Mouse (Mus musculus) Patski (cell line): ENCODE data around the gene Llph. TPM values are rescaled to one million over a fixed set of nuclear protein-coding genes. Genes with fewer than 3 reads are reported as not detected.

Experiments used
- ATAC-seq: fragments of 100-300 bp; one replicate; pipeline ENCODE4 v1.8.0; 2021
- CTCF ChIA-PET: fragments of 350-600 bp; sonication (Branson Sonifier 250); formaldehyde crosslinking; loops from one replicate; lab custom pipeline; 2022; ENCODE audit warnings: inconsistent platforms; lab: Charles Lee
- POLR2A ChIA-PET: fragments of 350-600 bp; sonication (Branson Sonifier 250); formaldehyde crosslinking; loops from one replicate; lab custom pipeline; 2022; ENCODE audit warnings: antibody characterized with exemption, inconsistent platforms; lab: Charles Lee
- DNase-seq: peaks from one replicate; pipeline ENCODE4 v3.0.0-alpha.2; 2011; ENCODE audit warnings: low read depth, low spot score
- H3K27me3 ChIP-seq: fragments of 371-371 bp; one replicate; pipeline ENCODE4 v1.5.1; 2021
- CTCF ChIP-seq: fragments of 100-300 bp; IDR thresholded peaks from one replicate; pipeline ENCODE4 v1.5.1; 2021
- in situ Hi-C: fragments of 300-500 bp; cut with MboI; formaldehyde crosslinking; loops from 3 replicates; pipeline ENCODE4 v1.11.1; 2018; ENCODE audit warnings: low pct_unique_long_range_greater_than_20kb, mixed read lengths
- polyA plus RNA-seq: library from polyadenylated mRNA; unstranded; gene quantifications from one replicate; pipeline ENCODE4 v1.2.3, GENCODE M21; 2021

Gene Llph
- 41.9 TPM for polyA plus RNA-seq

DNA sequence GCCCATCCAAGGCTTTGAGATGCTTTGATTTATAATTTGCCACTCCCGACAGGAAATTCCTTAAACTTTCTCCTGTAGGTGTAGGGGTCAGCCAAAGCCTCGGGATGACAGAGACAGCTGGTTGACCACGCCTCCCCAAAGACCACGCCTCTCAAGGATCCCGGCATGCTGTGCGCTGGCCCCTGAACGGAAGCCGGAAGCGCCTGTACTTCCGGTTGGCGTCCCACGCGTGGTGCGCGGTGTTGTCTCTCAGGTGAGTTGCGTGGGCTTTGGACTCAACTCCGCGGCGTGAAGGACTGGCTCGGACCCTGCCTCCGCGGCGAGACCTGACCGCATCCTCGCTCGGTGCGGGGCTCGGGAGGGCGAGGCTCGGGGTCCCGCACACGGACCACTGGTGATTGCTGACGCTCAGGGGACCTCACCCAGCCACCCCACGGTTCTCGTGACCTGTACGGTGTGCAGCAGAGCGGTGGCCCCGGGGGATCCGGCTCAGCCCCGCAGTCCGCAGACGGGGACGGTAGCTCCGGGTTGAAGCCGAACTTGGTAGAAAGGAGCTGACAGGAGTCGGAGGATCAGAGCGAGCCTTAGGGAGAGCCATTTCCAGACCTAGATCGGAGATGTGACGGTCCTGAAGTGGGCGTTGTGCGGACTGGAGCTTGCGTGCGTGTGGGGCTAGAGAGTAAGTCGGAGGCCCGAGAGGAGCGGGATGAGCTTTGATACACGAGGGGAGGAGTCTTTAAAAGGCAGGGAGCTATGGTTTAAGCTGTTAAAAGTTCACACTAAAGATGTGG lies at the start of gene Llph:
Gene Llph, plus strand, starts transcription at position 200 of the 791 bp plus-strand sequence.
- CTCF ChIA-PET, result interaction anchor here (0.8 to 1.6 kb wide), 3 partner anchors 10 to 53 kb away, joined by 3 to 4 read pairs (median 3); no protein-coding TSS in a partner anchor
- POLR2A ChIA-PET, result interaction anchor here (0.7 to 0.9 kb wide), 3 partner anchors 13 to 15 kb away, joined by 3 read pairs; no protein-coding TSS in a partner anchor
- in situ Hi-C loops, result no loop called here
- no peaks in the 10 kb centered on the region for H3K27me3 ChIP-seq
- no peak for TF ChIP-seq CTCF
- no peak for DNase-seq
- peak; percentile 90 for ATAC-seq

DNA sequence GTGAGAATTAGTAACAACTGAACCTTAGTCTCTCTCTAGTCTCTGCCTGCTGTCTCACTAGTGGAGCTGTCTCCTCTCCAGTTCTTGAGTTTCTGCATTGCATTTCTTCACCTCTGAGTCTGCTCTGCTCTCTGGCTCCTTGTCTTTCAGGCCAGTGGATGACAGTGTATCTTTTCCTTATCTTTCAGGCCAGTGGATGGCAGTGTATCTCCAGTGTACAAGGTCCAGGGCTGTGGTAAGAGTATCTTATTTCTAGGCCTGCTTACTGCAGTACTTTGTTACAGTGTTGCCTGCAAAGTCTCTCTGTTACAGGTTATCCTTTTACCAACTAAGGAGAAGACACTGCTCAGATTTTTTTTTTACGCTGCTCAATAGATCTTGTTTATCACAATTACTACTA lies 44.0 kb upstream of the Llph start:
- in situ Hi-C loops, result no loop called here
- DNase-seq, result no peak
- CTCF ChIA-PET, result interaction anchor here (0.9 to 3.2 kb wide), 6 partner anchors 8 to 49 kb away, joined by 3 to 30 read pairs (median 8); no protein-coding TSS in a partner anchor

DNA sequence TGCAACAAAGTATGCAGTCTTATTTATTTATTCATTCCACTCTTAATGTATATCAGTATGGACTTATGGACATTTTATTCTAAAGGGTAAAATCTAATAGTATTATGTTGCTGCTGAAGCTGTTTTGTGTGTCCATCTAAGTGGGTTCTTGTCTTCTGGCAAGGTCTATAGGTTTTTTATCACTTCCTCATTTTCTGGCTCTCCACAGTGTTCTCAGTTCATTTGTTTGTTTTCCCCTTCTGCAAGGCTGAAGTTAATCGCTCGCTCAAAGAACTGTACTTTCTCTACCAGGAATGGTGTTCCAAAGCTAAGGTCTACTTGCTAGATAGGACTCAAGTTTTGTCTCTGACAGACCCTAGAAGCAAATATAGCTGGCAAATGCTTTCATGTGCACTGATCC lies 43.5 kb upstream of the Llph start:
- ChIA-PET CTCF (interaction anchor here (1.8 to 3.2 kb wide), 4 partner anchors 9 to 49 kb away, joined by 6 to 30 read pairs (median 10); no protein-coding TSS in a partner anchor), POLR2A (no interaction called here)
- in situ Hi-C loops, result no loop called here
- ATAC-seq, result no peak
- no peak for DNase-seq
- no peak for TF ChIP-seq CTCF
- peaks cover 11% of the 10 kb centered on the region for H3K27me3 ChIP-seq

More for the DNA sequence above, 44.0 kb upstream of the Llph start:
- H3K27me3 ChIP-seq, result peaks cover 11% of the 10 kb centered on the region
- TF ChIP-seq CTCF, result peak; percentile 62
- peak; percentile 83 for ATAC-seq
- POLR2A ChIA-PET, result no interaction called here

DNA sequence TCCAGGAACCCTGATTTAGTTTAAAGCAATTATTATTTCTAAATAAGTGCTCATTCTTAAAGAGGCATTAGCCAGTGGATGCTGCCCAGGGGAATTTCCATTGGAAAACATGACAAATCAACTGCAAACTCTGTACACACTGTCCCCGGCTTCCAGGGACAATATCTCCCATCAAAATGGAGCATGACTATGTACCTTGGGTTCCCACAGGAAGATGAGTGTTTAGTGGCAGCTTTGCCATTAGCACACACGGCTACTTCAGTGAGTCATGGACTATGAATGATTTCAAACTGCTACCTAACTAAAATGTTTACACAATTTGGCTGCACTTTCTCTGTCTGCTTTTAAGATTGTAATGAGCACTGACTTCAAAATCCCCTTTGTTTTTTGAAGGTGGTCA lies 38.4 kb upstream of the Llph start:
- CTCF ChIA-PET, result interaction anchor here (1.5 kb wide), 1 partner anchor 37 kb away, joined by 3 read pairs; no protein-coding TSS in a partner anchor
- peak; percentile 57 for ATAC-seq

DNA sequence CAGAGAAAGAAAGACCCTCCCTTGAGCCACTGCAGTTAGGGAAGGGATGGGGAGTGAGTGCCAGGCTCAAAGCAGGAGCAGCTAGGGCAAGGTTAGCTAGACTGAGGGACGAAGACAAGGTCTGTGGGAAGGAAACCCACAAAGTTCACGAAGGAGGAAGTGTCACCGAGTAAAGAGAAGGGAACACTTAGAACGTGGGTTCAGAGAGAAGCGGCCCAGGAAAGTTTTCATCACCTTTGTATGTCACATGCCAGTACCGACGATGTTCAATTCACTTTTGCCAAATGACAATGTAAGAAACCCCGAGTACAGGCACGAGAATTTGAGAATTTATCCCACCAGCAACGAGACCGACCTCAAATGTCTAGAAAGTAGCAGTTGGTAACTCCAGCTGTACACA lies 37.6 kb upstream of the Llph start:
- ATAC-seq, result no peak

More for the DNA sequence above, 38.4 kb upstream of the Llph start:
- no peak for DNase-seq
- no peaks in the 10 kb centered on the region for H3K27me3 ChIP-seq
- POLR2A ChIA-PET, result no interaction called here
- in situ Hi-C loops, result no loop called here
- TF ChIP-seq CTCF, result no peak

DNA sequence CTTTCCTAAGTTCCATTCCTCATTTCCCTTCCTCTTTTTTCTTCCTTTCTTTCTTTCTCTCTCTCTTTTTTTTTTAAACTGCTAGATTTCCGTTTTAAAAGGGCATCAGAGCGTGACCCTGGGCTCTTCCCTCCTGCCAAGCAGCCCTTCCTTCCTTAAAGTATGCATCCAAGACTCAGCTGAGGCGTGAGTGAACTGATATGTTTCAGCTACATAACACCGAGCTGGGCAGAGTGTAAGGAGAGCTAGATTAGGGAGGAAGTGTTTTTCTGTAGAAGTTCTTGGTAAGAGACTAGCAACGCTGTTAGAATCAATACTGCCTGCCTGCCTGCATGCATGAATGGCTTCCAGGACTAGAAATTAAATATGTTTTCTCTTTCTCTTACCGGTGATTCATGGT lies 37.1 kb upstream of the Llph start:
- in situ Hi-C loops, result no loop called here
- TF ChIP-seq CTCF, result no peak
- ATAC-seq (peak; percentile 69), DNase-seq (no peak)
- no peaks in the 10 kb centered on the region for H3K27me3 ChIP-seq
- CTCF ChIA-PET, result no interaction called here
- POLR2A ChIA-PET, result no interaction called here

More for the DNA sequence above, 37.6 kb upstream of the Llph start:
- no peaks in the 10 kb centered on the region for H3K27me3 ChIP-seq
- in situ Hi-C loops, result no loop called here
- ChIA-PET CTCF (no interaction called here), POLR2A (no interaction called here)
- TF ChIP-seq CTCF, result no peak
- no peak for DNase-seq

DNA sequence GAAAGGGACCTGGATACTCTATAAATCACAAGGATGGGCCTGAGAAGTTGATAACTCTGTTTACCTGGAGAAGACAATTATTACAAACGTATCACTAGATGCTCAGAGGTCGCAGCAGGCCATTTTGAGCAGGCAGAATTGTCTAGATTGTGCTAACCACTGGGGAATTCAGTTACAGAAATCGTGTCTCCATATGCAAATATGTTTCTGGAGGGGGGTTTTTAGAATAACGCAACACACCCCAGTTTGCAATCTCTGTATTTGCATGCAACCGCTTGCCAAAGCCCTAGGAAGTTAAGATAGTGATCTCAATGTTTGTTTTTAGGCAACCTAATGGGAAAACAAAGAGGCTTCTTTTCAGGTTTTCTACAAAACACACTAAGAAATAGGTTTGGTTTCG lies 35.7 kb upstream of the Llph start:
- H3K27me3 ChIP-seq, result no peaks in the 10 kb centered on the region
- ATAC-seq, result no peak
- no peak for TF ChIP-seq CTCF
- CTCF ChIA-PET, result no interaction called here
- DNase-seq, result no peak
- POLR2A ChIA-PET, result no interaction called here
- in situ Hi-C loops, result no loop called here

DNA sequence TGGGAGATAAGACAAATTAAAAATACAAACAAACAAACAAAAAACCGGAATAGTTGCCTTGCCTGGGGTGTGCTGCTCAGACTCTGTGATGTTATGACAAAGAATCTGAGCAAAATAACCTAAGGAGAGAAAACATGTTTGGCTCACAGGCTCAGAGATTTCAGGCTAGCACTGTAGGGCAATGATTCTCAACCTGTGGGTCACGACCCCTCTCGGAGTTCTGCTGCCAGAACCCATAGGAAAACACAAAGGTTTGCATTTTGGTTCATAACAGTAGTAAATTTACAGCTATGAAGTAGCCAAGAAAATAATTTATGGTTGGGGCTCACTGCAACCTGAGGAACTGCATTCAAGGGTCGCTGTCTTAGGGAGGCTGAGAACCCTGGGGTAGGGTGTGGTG lies 34.6 kb upstream of the Llph start:
- in situ Hi-C loops, result no loop called here
- CTCF ChIA-PET, result interaction anchor here (2.4 kb wide), 1 partner anchor 11 kb away, joined by 9 read pairs; the partner anchor contains the start of gene Irak3
- no peak for ATAC-seq

DNA sequence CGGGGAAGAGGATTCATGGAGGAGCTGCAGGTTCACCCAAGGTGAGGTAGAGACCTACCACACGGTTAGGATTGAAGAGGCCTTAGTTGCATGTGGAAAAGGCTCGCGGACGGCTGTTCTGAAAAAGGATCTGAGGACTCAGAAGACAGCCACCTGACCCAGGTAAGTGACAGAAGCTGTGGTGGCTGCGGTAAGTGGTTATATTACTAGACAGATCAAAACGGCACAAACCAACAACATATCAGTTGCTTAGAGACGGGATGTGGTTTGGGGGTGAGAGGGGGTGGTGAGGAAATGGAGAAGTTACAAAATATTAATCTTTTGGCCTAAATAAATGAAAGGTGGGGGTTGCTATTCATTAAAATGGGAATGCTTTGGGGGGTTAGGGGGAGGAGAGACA lies 33.6 kb upstream of the Llph start:
- DNase-seq (no peak), ATAC-seq (no peak)
- no peak for TF ChIP-seq CTCF
- ChIA-PET POLR2A (no interaction called here), CTCF (interaction anchor here (2.4 kb wide), 1 partner anchor 10 kb away, joined by 9 read pairs; the partner anchor contains the start of gene Irak3)
- in situ Hi-C loops, result no loop called here
- H3K27me3 ChIP-seq, result no peaks in the 10 kb centered on the region

More for the DNA sequence above, 34.6 kb upstream of the Llph start:
- TF ChIP-seq CTCF, result no peak
- POLR2A ChIA-PET, result no interaction called here
- no peak for DNase-seq
- H3K27me3 ChIP-seq, result no peaks in the 10 kb centered on the region

DNA sequence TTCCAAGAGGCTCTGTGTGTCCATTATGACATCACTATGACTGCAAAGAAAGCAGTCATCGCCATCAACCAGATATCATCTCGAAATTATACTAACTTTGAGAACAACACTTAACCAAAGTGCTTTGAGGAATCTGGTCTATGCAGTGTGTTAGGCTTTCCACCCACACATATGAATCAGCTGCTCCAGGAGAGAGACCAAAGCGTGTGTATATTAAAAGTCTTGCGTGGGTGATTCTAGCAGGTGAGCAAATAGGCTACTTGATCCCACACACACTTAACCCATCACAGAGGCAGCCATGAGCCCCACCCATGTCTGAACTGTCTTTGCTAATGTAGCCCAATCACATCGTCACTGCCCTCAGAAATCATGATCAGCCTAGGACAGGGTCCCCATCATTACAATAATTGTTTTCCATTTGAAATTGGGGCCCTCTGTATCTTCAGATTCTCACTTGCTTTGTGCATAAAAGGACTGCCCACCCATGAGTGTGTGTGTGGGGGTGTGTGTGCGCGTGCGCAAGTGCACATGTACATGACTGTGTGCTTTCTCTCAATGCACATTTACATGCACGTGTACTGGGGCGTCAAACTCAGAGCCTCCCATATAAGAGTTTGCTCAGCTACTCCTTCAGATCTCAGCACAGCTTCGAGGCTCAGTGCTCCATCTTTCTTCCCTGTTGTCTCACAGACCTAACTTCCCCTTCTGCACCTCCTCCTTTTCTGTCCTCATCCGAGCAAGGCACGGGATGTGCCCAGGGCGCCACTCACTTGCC lies 29.6 kb upstream of the Llph start:
- in situ Hi-C loops, result no loop called here
- H3K27me3 ChIP-seq, result no peaks in the 10 kb centered on the region
- TF ChIP-seq CTCF, result no peak
- POLR2A ChIA-PET, result no interaction called here
- no peak for DNase-seq
- ATAC-seq, result no peak
- CTCF ChIA-PET, result no interaction called here
